Mouse (Mus musculus): ENCODE data around the gene Gm10228. TPM values are rescaled to one million over a fixed set of nuclear protein-coding genes. Genes with fewer than 3 reads are reported as not detected.

Gene Gm10228
- polyA plus RNA-seq (2014; fragmentation: Illumina TruSeq; extraction: RNeasy Lipid Tissue Mini Kit (QIAGEN cat#74804); ENCODE audit: low read depth, low replicate concordance), result not detected

GRCm38 (mm10) chr16:89041372-89041771 is at the start of gene Gm10228:
Gene Gm10228, minus strand, starts transcription at chr16:89041472.

DNA sequence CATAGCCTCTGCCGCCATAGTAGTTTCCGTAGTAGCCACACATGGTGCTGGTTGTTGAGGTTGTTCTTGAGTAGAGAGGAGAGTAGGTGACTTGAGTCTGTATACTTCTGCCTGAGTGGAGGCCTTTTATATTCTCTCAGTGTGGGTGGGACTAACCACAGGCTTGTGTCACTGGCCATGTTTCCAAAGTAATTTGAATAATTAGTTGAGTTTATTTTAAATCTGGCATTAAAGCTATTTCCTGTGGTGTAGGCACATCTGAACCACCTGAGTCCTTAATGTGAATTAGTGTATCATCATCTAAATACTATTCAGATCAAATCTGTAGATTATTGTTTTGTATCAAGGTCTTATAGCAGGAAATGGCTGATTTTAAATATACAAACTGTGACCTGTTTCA is 22.6 kb upstream of the Gm10228 start, which contains the start of gene 1110025L11Rik:
1110025L11Rik (minus strand) TSS at position 101 of the 400 bp plus-strand sequence.

GRCm38 (mm10) chr16:89047783-89048182 is 6.5 kb upstream of the Gm10228 start, which contains the start of gene Krtap6-5:
Gene Krtap6-5, minus strand, starts transcription at chr16:89047883.

DNA sequence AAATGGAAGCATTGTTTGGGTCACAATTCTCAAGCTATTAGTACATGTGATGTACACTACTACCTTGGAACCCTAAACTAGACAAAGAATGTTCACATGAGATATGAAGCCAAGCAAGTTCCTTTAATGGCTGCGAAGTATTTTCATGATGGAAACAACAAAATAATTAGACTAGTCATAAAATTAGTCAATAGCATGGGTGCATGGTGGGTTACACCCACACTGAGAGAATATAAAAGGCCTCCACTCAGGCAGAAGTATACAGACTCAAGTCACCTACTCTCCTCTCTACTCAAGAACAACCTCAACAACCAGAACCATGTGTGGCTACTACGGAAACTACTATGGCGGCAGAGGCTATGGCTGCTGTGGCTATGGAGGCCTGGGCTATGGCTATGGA is 9.9 kb downstream of the Gm10228 start, which contains the start of gene Krtap6-1:
Krtap6-1 (plus strand) TSS at position 301 of the 400 bp plus-strand sequence.

DNA sequence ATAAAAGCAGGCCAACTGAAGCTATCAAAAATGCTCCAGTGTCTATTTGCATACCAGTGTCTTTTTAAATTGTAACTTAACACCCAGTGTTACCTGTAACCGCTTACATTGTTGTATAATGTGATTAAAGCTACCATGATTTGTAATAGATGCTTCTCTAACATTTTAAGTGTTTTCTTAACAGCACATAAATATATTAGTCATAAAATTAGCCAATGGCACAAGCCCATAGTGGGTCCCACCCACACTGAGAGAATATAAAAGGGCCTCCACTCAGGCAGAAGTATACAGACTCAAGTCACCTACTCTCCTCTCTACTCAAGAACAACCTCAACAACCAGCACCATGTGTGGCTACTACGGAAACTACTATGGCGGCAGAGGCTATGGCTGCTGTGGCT is 26.3 kb downstream of the Gm10228 start, which contains the start of gene Gm10229:
Gm10229 (plus strand) TSS at position 301 of the 400 bp plus-strand sequence.

GRCm38 (mm10) chr16:89010659-89011058 is 30.6 kb downstream of the Gm10228 start, which contains the start of gene Krtap22-2:
Gene Krtap22-2, minus strand, starts transcription at chr16:89010759.

Other genes with a start within 250 kb of the Gm10228 start
- not detected for gene Gm20741, start 229.3 kb downstream of the Gm10228 start, polyA plus RNA-seq (2014; fragmentation: Illumina TruSeq; extraction: RNeasy Lipid Tissue Mini Kit (QIAGEN cat#74804); ENCODE audit: low read depth, low replicate concordance)
- gene Krtap15, start 221.3 kb downstream of the Gm10228 start, polyA plus RNA-seq (2014; fragmentation: Illumina TruSeq; extraction: RNeasy Lipid Tissue Mini Kit (QIAGEN cat#74804); ENCODE audit: low read depth, low replicate concordance), result not detected
- gene Krtap14, start 215.3 kb downstream of the Gm10228 start, polyA plus RNA-seq (2014; fragmentation: Illumina TruSeq; extraction: RNeasy Lipid Tissue Mini Kit (QIAGEN cat#74804); ENCODE audit: low read depth, low replicate concordance), result not detected
- not detected for gene Krtap19-1, start 172.1 kb downstream of the Gm10228 start, polyA plus RNA-seq (2014; fragmentation: Illumina TruSeq; extraction: RNeasy Lipid Tissue Mini Kit (QIAGEN cat#74804); ENCODE audit: low read depth, low replicate concordance)
- not detected for gene Krtap19-2, start 167.2 kb downstream of the Gm10228 start, polyA plus RNA-seq (2014; fragmentation: Illumina TruSeq; extraction: RNeasy Lipid Tissue Mini Kit (QIAGEN cat#74804); ENCODE audit: low read depth, low replicate concordance)
- not detected for gene Krtap19-3, start 163.4 kb downstream of the Gm10228 start, polyA plus RNA-seq (2014; fragmentation: Illumina TruSeq; extraction: RNeasy Lipid Tissue Mini Kit (QIAGEN cat#74804); ENCODE audit: low read depth, low replicate concordance)
- gene Krtap19-4, start 156.4 kb downstream of the Gm10228 start, polyA plus RNA-seq (2014; fragmentation: Illumina TruSeq; extraction: RNeasy Lipid Tissue Mini Kit (QIAGEN cat#74804); ENCODE audit: low read depth, low replicate concordance), result not detected
- gene Krtap19-5, start 145.0 kb downstream of the Gm10228 start, polyA plus RNA-seq (2014; fragmentation: Illumina TruSeq; extraction: RNeasy Lipid Tissue Mini Kit (QIAGEN cat#74804); ENCODE audit: low read depth, low replicate concordance), result not detected
- not detected for gene Krtap19-9b, start 109.2 kb downstream of the Gm10228 start, polyA plus RNA-seq (2014; fragmentation: Illumina TruSeq; extraction: RNeasy Lipid Tissue Mini Kit (QIAGEN cat#74804); ENCODE audit: low read depth, low replicate concordance)
- not detected for gene Krtap16-3, start 78.6 kb downstream of the Gm10228 start, polyA plus RNA-seq (2014; fragmentation: Illumina TruSeq; extraction: RNeasy Lipid Tissue Mini Kit (QIAGEN cat#74804); ENCODE audit: low read depth, low replicate concordance)
- not detected for gene Krtap22-2, start 30.7 kb downstream of the Gm10228 start, polyA plus RNA-seq (2014; fragmentation: Illumina TruSeq; extraction: RNeasy Lipid Tissue Mini Kit (QIAGEN cat#74804); ENCODE audit: low read depth, low replicate concordance)
- not detected for gene Gm10229, start 26.2 kb downstream of the Gm10228 start, polyA plus RNA-seq (2014; fragmentation: Illumina TruSeq; extraction: RNeasy Lipid Tissue Mini Kit (QIAGEN cat#74804); ENCODE audit: low read depth, low replicate concordance)
- gene Krtap6-1, start 9.8 kb downstream of the Gm10228 start, polyA plus RNA-seq (2014; fragmentation: Illumina TruSeq; extraction: RNeasy Lipid Tissue Mini Kit (QIAGEN cat#74804); ENCODE audit: low read depth, low replicate concordance), result not detected
- gene Krtap6-5, start 6.4 kb upstream of the Gm10228 start, polyA plus RNA-seq (2014; fragmentation: Illumina TruSeq; extraction: RNeasy Lipid Tissue Mini Kit (QIAGEN cat#74804); ENCODE audit: low read depth, low replicate concordance), result not detected
- 0.45 TPM for gene 1110025L11Rik, start 22.5 kb upstream of the Gm10228 start, polyA plus RNA-seq (2014; fragmentation: Illumina TruSeq; extraction: RNeasy Lipid Tissue Mini Kit (QIAGEN cat#74804); ENCODE audit: low read depth, low replicate concordance)
- gene Krtap6-3, start 42.5 kb upstream of the Gm10228 start, polyA plus RNA-seq (2014; fragmentation: Illumina TruSeq; extraction: RNeasy Lipid Tissue Mini Kit (QIAGEN cat#74804); ENCODE audit: low read depth, low replicate concordance), result not detected
- gene Gm6358, start 99.4 kb upstream of the Gm10228 start, polyA plus RNA-seq (2014; fragmentation: Illumina TruSeq; extraction: RNeasy Lipid Tissue Mini Kit (QIAGEN cat#74804); ENCODE audit: low read depth, low replicate concordance), result not detected
- gene Gm10061, start 109.6 kb upstream of the Gm10228 start, polyA plus RNA-seq (2014; fragmentation: Illumina TruSeq; extraction: RNeasy Lipid Tissue Mini Kit (QIAGEN cat#74804); ENCODE audit: low read depth, low replicate concordance), result not detected
- 5.7 TPM for gene Gm9789, start 116.5 kb upstream of the Gm10228 start, polyA plus RNA-seq (2014; fragmentation: Illumina TruSeq; extraction: RNeasy Lipid Tissue Mini Kit (QIAGEN cat#74804); ENCODE audit: low read depth, low replicate concordance)
- gene Gm7735, start 128.0 kb upstream of the Gm10228 start, polyA plus RNA-seq (2014; fragmentation: Illumina TruSeq; extraction: RNeasy Lipid Tissue Mini Kit (QIAGEN cat#74804); ENCODE audit: low read depth, low replicate concordance), result not detected
- gene 1110057P08Rik, start 133.3 kb upstream of the Gm10228 start, polyA plus RNA-seq (2014; fragmentation: Illumina TruSeq; extraction: RNeasy Lipid Tissue Mini Kit (QIAGEN cat#74804); ENCODE audit: low read depth, low replicate concordance), result not detected
- not detected for gene Krtap20-2, start 164.4 kb upstream of the Gm10228 start, polyA plus RNA-seq (2014; fragmentation: Illumina TruSeq; extraction: RNeasy Lipid Tissue Mini Kit (QIAGEN cat#74804); ENCODE audit: low read depth, low replicate concordance)

Measured in testis, adult 10 weeks (tissue).